Mouse (Mus musculus) heart, adult 2 months (tissue): ENCODE results near the gene Il15ra.
A peak's percentile ranks its signal among the peaks of the same experiment; 100 is the strongest.

Experiments used
- EP300 ChIP-seq: fragments of 200-500 bp; IDR thresholded peaks from 2 replicates; pipeline ENCODE4 v1.6.1; 2011; ENCODE audit warnings: low read depth, low read length, control low read depth; ENCODE audit not compliant: insufficient read depth
- POLR2A ChIP-seq: fragments of 200-500 bp; IDR thresholded peaks from 2 replicates; pipeline ENCODE4 v1.6.1; 2011; ENCODE audit warnings: mild to moderate bottlenecking, low read depth, low read length, control low read depth; ENCODE audit not compliant: insufficient read depth

DNA sequence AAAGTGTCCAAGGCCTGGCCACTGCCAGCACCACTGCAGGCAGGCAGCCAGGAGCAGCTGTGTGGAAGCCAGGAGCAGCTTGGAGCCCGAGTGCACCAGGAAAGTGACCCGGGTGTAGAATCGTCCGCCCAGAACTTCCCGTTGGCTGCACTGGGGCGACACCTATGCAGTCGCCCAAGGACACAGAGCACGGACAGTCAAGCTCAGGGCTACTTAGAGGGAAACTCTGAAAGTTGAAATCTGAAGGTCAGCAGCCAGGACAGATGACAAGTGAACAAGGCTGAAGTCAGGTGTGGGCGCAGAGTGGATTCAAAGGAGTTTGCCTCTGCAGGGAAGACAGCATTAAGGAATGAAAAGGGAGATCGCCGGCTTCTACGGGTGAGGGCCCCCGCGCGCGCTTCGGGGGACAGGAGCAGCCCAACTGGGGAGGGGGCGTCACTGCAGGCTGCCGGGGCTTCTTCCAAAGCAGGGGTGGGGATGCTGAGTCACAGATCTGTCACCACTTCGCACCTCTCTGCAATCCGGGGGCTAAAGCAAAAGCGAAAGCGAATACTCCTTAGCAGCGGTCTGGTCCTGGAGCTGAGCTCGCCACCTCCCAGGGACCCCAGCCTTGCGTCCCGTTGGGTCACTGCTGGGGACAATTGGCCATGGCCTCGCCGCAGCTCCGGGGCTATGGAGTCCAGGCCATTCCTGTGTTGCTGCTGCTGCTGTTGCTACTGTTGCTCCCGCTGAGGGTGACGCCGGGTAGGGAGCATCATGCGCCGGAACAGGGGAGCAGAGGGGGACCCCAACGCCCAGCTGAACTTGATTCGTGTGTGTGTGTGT is at the start of gene Il15ra:
- 0 out of 2 replicates have a peak, but pooled peaks have one; percentile 43 for TF ChIP-seq EP300
- peak; percentile 88 for TF ChIP-seq POLR2A
